Mouse (Mus musculus) neural tube, embryonic 12.5 days (tissue): ENCODE data around the gene Rpa1. TPM values are rescaled to one million over a fixed set of nuclear protein-coding genes. Genes with fewer than 3 reads are reported as not detected.
"Not testable (repeated sequence)": the region's sequence is repeated elsewhere in the genome, so short reads cannot be mapped to it uniquely, and the experiment has no call there.

Experiments used
- ATAC-seq: fragments of 200-750 bp; cut with Nextera tagmentation; 2 replicates; pipeline ENCODE4 v1.8.0; 2017; ENCODE audit warnings: low read depth, mild to moderate bottlenecking, moderate TSS enrichment, moderate library complexity; ENCODE audit not compliant: low FRiP score
- H3K27ac ChIP-seq: fragments of 300-500 bp; sonication (generic); 2 replicates; pipeline ENCODE4 v1.5.1; 2016
- H3K27me3 ChIP-seq: fragments of 300-500 bp; sonication (generic); replicated peaks from 2 replicates; pipeline ENCODE4 v1.6.1; 2016; ENCODE audit warnings: mild to moderate bottlenecking
- H3K36me3 ChIP-seq: fragments of 300-500 bp; sonication (generic); 2 replicates; pipeline ENCODE4 v1.6.1; 2016; ENCODE audit warnings: mild to moderate bottlenecking
- H3K4me1 ChIP-seq: fragments of 300-500 bp; sonication (generic); 2 replicates; pipeline ENCODE4 v1.6.1; 2016
- H3K4me2 ChIP-seq: fragments of 300-500 bp; sonication (generic); replicated peaks from 2 replicates; pipeline ENCODE4 v1.6.1; 2016; ENCODE audit warnings: mild to moderate bottlenecking
- H3K4me3 ChIP-seq: fragments of 300-500 bp; sonication (generic); 2 replicates; pipeline ENCODE4 v1.5.1; 2016
- H3K9ac ChIP-seq: fragments of 300-500 bp; sonication (generic); 2 replicates; pipeline ENCODE4 v1.6.1; 2016; ENCODE audit warnings: mild to moderate bottlenecking
- H3K9me3 ChIP-seq: fragments of 300-500 bp; sonication (generic); 2 replicates; pipeline ENCODE4 v1.6.1; 2016; ENCODE audit warnings: mild to moderate bottlenecking
- WGBS: fragments of 180-500 bp; shearing (Covaris S2); methylation state at CpG from one replicate; pipeline ENCODE4 v1.1.7; 2016; 5-methylcytosine and 5-hydroxymethylcytosine counted together
- polyA plus RNA-seq: library from polyadenylated mRNA; unstranded; fragments of >200 nt; fragmentation: Nextera tagmentation; extraction: Ambion mirVana; gene quantifications from 2 replicates; pipeline ENCODE4 v1.2.1, GENCODE M21; 2016

Rpa1 gene
- polyA plus RNA-seq, 1 experiment from 2014 or later: 103 TPM

GRCm38 (mm10) chr11:75313834-75314233 lies 34.3 kb downstream of the Rpa1 start:
- 0 out of 2 replicates have a peak, but pooled peaks cover 4% of the 10 kb centered on the region for H3K4me1 ChIP-seq
- H3K36me3 ChIP-seq: peaks cover 52% of the 10 kb centered on the region
- 96% methylated on average over 8 of the region's 8 CpGs for WGBS
- no peak overlapping the region for H3K4me3 ChIP-seq
- H3K4me2 ChIP-seq: no peak overlapping the region
- H3K27me3 ChIP-seq: no peaks in the 10 kb centered on the region
- H3K27ac ChIP-seq: no peak overlapping the region
- ATAC-seq: no peak
- H3K9ac ChIP-seq: no peak overlapping the region
- no peaks in the 10 kb centered on the region for H3K9me3 ChIP-seq

GRCm38 (mm10) chr11:75311751-75312150 lies 36.4 kb downstream of the Rpa1 start:
- Histone ChIP-seq H3K4me3 (no peak overlapping the region), H3K9me3 (no peaks in the 10 kb centered on the region), H3K27me3 (no peaks in the 10 kb centered on the region), H3K9ac (no peak overlapping the region), H3K4me1 (no peaks in the 10 kb centered on the region), H3K36me3 (peaks cover 64% of the 10 kb centered on the region), H3K4me2 (no peak overlapping the region), H3K27ac (no peak overlapping the region)
- WGBS: 91% methylated on average over 6 of the region's 6 CpGs
- ATAC-seq: no peak

DNA sequence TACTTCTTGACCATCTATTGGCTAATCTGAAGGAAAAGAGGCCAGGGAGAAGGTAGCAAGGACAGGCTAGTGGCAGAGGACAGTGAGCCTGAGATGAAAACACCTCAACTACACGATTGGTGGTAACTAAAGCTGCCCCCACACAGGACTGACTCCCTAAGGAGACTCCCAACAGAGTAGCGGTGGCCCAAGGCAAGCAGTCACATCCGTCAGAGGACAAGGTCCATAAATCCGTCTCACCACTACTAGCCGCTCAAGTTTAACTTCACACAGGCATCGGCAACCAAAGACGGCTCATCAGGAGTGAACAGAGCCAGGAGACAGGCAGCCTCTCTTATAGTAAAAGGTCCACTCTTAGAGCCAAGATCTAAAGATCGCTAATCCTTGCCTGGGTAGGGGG lies 37.3 kb downstream of the Rpa1 start:
- Histone ChIP-seq H3K4me1 (no peaks in the 10 kb centered on the region), H3K9ac (no peak overlapping the region), H3K9me3 (no peaks in the 10 kb centered on the region), H3K4me3 (no peak overlapping the region), H3K27me3 (no peaks in the 10 kb centered on the region), H3K4me2 (no peak overlapping the region), H3K36me3 (peaks cover 65% of the 10 kb centered on the region), H3K27ac (no peak overlapping the region)
- no peak for ATAC-seq
- WGBS: 74% methylated on average over 8 of the region's 8 CpGs

DNA sequence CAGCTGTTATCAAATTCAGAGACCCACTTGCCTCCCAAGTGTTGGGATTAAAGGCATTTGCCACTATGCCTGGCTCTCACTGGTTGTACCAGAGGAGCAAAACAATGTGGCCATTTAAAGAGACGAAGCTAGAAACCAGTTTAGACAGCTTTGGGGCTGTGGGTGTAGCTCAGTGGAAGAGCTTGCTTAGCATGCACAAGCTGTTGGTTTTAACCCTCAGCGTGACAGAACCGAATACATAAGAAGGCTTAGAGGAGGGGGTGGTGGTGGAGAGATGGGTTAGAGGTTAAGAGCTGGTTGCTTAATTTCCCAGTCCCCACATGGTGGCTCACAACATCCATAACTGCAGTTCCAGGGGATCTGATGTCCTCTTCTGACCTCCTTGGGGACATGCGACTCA lies 39.5 kb downstream of the Rpa1 start:
- no peak for ATAC-seq
- peaks cover 57% of the 10 kb centered on the region for H3K36me3 ChIP-seq

GRCm38 (mm10) chr11:75304797-75305196 lies 43.3 kb downstream of the Rpa1 start:
- no peak overlapping the region for H3K9ac ChIP-seq
- H3K9me3 ChIP-seq: no peaks in the 10 kb centered on the region
- ATAC-seq: no peak
- peaks cover 54% of the 10 kb centered on the region for H3K36me3 ChIP-seq
- H3K4me3 ChIP-seq: no peak overlapping the region
- peaks cover 2% of the 10 kb centered on the region; the same call in 1 of the 2 replicates for H3K4me1 ChIP-seq
- H3K27ac ChIP-seq: no peak overlapping the region
- 88% methylated on average over 9 of the region's 9 CpGs for WGBS
- H3K4me2 ChIP-seq: no peak overlapping the region
- no peaks in the 10 kb centered on the region for H3K27me3 ChIP-seq

More for the DNA sequence above, 39.5 kb downstream of the Rpa1 start:
- Histone ChIP-seq H3K27ac (no peak overlapping the region), H3K4me2 (no peak overlapping the region), H3K4me3 (no peak overlapping the region), H3K27me3 (no peaks in the 10 kb centered on the region), H3K9me3 (no peaks in the 10 kb centered on the region), H3K9ac (no peak overlapping the region), H3K4me1 (no peaks in the 10 kb centered on the region)
- WGBS: 85% methylated on average over 4 of the region's 4 CpGs

DNA sequence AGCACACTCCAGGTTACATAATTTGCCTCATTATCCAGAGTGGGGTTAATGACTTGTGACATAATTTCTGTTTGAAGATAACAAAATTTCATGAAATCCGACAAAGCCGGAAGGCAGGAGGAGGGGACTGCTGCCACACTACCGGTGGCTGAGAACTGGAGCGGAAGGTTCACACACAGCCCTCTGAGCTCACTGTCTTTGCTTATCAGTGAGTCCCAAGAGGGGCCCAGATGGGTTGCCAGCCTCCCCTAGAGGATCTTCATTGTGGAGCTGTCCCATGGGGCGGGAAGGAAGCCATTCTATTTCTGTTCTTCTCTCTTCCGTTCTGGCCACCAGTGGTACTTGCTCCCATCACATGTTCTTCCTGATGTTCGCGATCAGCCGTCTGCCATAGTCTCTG lies 47.2 kb downstream of the Rpa1 start:
- no peaks in the 10 kb centered on the region for H3K27me3 ChIP-seq
- H3K4me3 ChIP-seq: no peak overlapping the region
- ATAC-seq: no peak
- 91% methylated on average over 9 of the region's 9 CpGs for WGBS
- H3K27ac ChIP-seq: no peak overlapping the region
- H3K9ac ChIP-seq: no peak overlapping the region
- peaks cover 30% of the 10 kb centered on the region for H3K36me3 ChIP-seq
- no peaks in the 10 kb centered on the region for H3K9me3 ChIP-seq
- peaks cover 4% of the 10 kb centered on the region; the same call in 1 of the 2 replicates for H3K4me1 ChIP-seq
- H3K4me2 ChIP-seq: no peak overlapping the region

GRCm38 (mm10) chr11:75299786-75300185 lies 48.3 kb downstream of the Rpa1 start:
- peaks cover 4% of the 10 kb centered on the region; the same call in 1 of the 2 replicates for H3K4me1 ChIP-seq
- WGBS: 81% methylated on average over 10 of the region's 10 CpGs
- no peak for ATAC-seq

GRCm38 (mm10) chr11:75298491-75298890 lies 49.6 kb downstream of the Rpa1 start:
- Histone ChIP-seq H3K36me3 (peaks cover 25% of the 10 kb centered on the region), H3K4me3 (no peak overlapping the region), H3K27ac (no peak overlapping the region), H3K27me3 (0 out of 2 replicates have a peak, but pooled peaks cover under 1% of the 10 kb centered on the region), H3K4me1 (peaks cover 8% of the 10 kb centered on the region; the same call in 1 of the 2 replicates), H3K4me2 (no peak overlapping the region), H3K9me3 (no peaks in the 10 kb centered on the region), H3K9ac (no peak overlapping the region)
- ATAC-seq: no peak
- WGBS: 59% methylated on average over 11 of the region's 11 CpGs

More at GRCm38 (mm10) chr11:75299786-75300185, 48.3 kb downstream of the Rpa1 start:
- Histone ChIP-seq H3K36me3 (peaks cover 25% of the 10 kb centered on the region), H3K4me2 (no peak overlapping the region), H3K27me3 (no peaks in the 10 kb centered on the region), H3K27ac (no peak overlapping the region), H3K9me3 (no peaks in the 10 kb centered on the region), H3K4me3 (no peak overlapping the region), H3K9ac (no peak overlapping the region)

DNA sequence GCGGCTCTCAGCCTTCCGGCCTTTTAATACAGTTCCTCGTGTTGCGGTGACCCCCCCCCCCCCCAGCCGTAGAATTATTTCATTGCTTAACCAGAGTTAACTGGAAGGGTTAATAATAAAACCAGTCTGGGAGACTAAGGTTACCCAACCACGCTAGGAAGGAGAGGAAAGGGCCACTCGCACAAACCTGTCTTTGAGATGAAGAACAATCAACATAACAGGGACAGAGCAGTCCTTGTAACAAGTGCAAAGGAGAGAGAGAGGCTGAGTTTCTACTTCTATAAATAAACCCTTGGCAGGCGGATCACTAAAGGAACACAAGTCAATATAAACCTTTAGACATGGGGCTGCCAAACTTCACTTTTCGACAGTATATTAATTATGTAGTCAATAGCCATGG lies 50.5 kb downstream of the Rpa1 start:
- Histone ChIP-seq H3K9ac (no peak overlapping the region), H3K4me1 (peaks cover 8% of the 10 kb centered on the region; the same call in 1 of the 2 replicates), H3K4me2 (no peak overlapping the region), H3K4me3 (no peak overlapping the region), H3K27ac (no peak overlapping the region), H3K27me3 (peaks cover 8% of the 10 kb centered on the region; the same call in 1 of the 2 replicates), H3K36me3 (peaks cover 18% of the 10 kb centered on the region), H3K9me3 (no peaks in the 10 kb centered on the region)
- 78% methylated on average over 9 of the region's 9 CpGs for WGBS
- ATAC-seq: no peak

GRCm38 (mm10) chr11:75296406-75297005 lies 51.6 kb downstream of the Rpa1 start:
- peaks cover 16% of the 10 kb centered on the region; the same call in 1 of the 2 replicates for H3K27me3 ChIP-seq
- H3K9me3 ChIP-seq: no peaks in the 10 kb centered on the region
- 85% methylated on average over 9 of the region's 9 CpGs for WGBS
- H3K9ac ChIP-seq: no peak overlapping the region
- no peak overlapping the region for H3K4me2 ChIP-seq
- H3K27ac ChIP-seq: no peak overlapping the region
- no peak for ATAC-seq
- H3K4me3 ChIP-seq: no peak overlapping the region
- peaks cover 12% of the 10 kb centered on the region for H3K36me3 ChIP-seq
- peaks cover 8% of the 10 kb centered on the region; the same call in 1 of the 2 replicates for H3K4me1 ChIP-seq

- H3K36me3 ChIP-seq, H3K4me2 ChIP-seq, H3K9me3 ChIP-seq, H3K9ac ChIP-seq, H3K4me3 ChIP-seq, H3K27ac ChIP-seq, ATAC-seq: not testable (repeated sequence)
- peaks cover 16% of the 10 kb centered on the region; the same call in 1 of the 2 replicates for H3K27me3 ChIP-seq
- WGBS: 90% methylated on average over 5 of the region's 5 CpGs
- H3K4me1 ChIP-seq: peaks cover 14% of the 10 kb centered on the region; the same call in 1 of the 2 replicates
These were observed 52.6 kb downstream of the Rpa1 start for GRCm38 (mm10) chr11:75295534-75295933.

DNA sequence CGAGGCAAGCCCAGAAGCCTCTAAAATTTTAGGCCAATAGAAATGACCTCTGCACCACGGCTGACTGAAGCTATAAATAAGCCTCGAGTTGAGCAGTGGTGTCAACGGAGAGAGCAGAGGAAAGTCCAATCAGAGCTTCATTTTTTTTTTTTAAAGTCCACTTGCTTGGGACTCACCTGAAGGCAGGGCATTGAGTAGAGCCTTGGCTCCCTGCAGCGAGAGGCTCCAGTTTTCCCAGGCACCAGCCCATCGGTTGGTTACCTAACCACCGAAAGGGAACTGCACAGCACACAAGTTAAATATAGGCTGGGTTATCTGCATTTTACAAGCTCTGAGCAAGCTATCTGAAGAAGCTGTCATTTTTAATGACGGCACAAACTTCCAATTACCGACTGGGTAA lies 53.3 kb downstream of the Rpa1 start:
- Histone ChIP-seq H3K4me3 (no peak overlapping the region), H3K4me2 (no peak overlapping the region), H3K27me3 (peaks cover 16% of the 10 kb centered on the region; the same call in 1 of the 2 replicates), H3K9me3 (no peaks in the 10 kb centered on the region), H3K36me3 (peaks cover 3% of the 10 kb centered on the region), H3K27ac (no peak overlapping the region), H3K4me1 (peaks cover 13% of the 10 kb centered on the region; the same call in 1 of the 2 replicates), H3K9ac (no peak overlapping the region)
- WGBS: 70% methylated on average over 9 of the region's 9 CpGs
- ATAC-seq: no peak
